Mouse (Mus musculus): ENCODE measurements around the gene Gm17571.

DNA sequence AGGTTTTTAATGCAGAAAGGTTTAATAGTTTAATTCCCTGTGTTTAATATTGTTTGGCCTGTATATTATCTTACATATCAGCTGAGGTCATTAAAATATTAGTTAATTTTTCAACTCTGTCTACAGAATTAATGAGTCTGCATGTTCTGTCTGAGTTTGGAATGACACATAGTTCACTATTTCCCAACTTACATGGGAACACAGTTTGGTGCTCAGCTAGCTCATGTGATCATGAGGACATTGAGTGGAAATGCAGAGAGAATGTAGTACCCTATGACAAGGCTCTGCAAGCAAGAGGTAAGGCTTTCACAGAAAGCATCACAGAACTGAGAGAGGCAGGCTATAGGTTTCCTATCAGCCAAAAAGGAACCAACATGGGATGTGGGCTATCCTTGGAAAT, 49.0 kb upstream of the Gm17571 start:
- TF ChIP-seq CTCF (IDR thresholded peaks at IDR 0.05; ENCODE audit: insufficient read depth, low read depth, low read length) = no peak
- no peak for TF ChIP-seq POLR2A (IDR thresholded peaks at IDR 0.05; ENCODE audit: insufficient read depth, low read depth, low read length)

All from olfactory bulb, adult 2 months (tissue).